Mouse (Mus musculus) megakaryocyte, embryonic 14.5 days (primary cell): ENCODE results near the gene Trpc4ap.

Source experiments
- FLI1 ChIP-seq: IDR thresholded peaks from 2 replicates; pipeline ENCODE4 v1.6.1; 2012; ENCODE audit warnings: low read length, inconsistent platforms, mixed read lengths
- GATA1 ChIP-seq: IDR thresholded peaks from 3 replicates; pipeline ENCODE4 v1.6.1; 2012; ENCODE audit warnings: mixed read lengths, low read length, inconsistent platforms, borderline replicate concordance

- no peak for TF ChIP-seq GATA1
- TF ChIP-seq FLI1 = no peak
Observed at GRCm38 (mm10) chr2:155655759-155656372, 36.3 kb downstream of the Trpc4ap start.
